ENCODE assay signal across 10 mouse cellular contexts in genomic region chr12:112147365-112147764, GRCm38 (mm10). TPM values are rescaled to one million over a fixed set of nuclear protein-coding genes. Genes with fewer than 3 reads are reported as not detected.
DNase-seq lines count a peak whose midpoint lies in the region; ATAC-seq and TF ChIP-seq lines count a peak whose summit lies in the region.
"Had no signal": no experiment of that assay in that cellular context is flagged by ENCODE, and none has a peak within 500 bp of the region (broad histone marks: within the 10 kb centered on the region; RNA-seq: fewer than 3 reads in every experiment).

No protein-coding gene starts in this region.

- TF ChIP-seq POLR2A in ES-Bruce4 (IDR thresholded peaks at IDR 0.05; ENCODE audit: insufficient read depth, low read length): no peak
- TF ChIP-seq POLR2A in cortical plate, adult 2 months (IDR thresholded peaks at IDR 0.05; ENCODE audit: extremely low read depth, insufficient read depth, low read length): no peak

- TF ChIP-seq CTCF in ES-Bruce4 (IDR thresholded peaks at IDR 0.05; ENCODE audit: low read depth, low read length): no peak
- no peak for TF ChIP-seq CTCF in cortical plate, adult 2 months (IDR thresholded peaks at IDR 0.05; ENCODE audit: extremely low read depth, insufficient read depth, low read length)
- TF ChIP-seq CTCF in liver, postnatal 0 days (IDR thresholded peaks at IDR 0.05; ENCODE audit: low read depth): no peak

- H3K4me2 ChIP-seq in liver, postnatal 0 days (ENCODE audit: low read depth, low read length): peak overlapping the region; percentile 70; the same call in 1 of the 2 replicates

- peak overlapping the region; percentile 65; the same call in 1 of the 2 replicates for H3K4me3 ChIP-seq in ES-Bruce4 (ENCODE audit: low read depth, low read length)
- H3K4me3 ChIP-seq in cortical plate, adult 2 months (ENCODE audit: insufficient read depth, low read length): peak overlapping the region; percentile 49; the same call in 1 of the 2 replicates
- H3K4me3 ChIP-seq in liver, postnatal 0 days (ENCODE audit: low read depth, low read length): 0 out of 2 replicates have a peak overlapping the region, but pooled peaks have one; percentile 37
- H3K4me3 ChIP-seq: erythroblast, embryonic 14.5 days had no signal

- ATAC-seq in liver, postnatal 0 days: no peak
- ATAC-seq in erythroid progenitor cell, adult 5-6 weeks (replicated peaks; ENCODE audit: low FRiP score, poor library complexity, severe bottlenecking): no peak
- ATAC-seq in activated CD4-positive, CD25-positive, alpha-beta regulatory T cell, adult 4 months: no peak

- H3K9me3 ChIP-seq in ES-Bruce4 (replicated peaks; ENCODE audit: control insufficient read depth, insufficient read depth, low read length, poor library complexity, severe bottlenecking): no peaks in the 10 kb centered on the region
- no peaks in the 10 kb centered on the region for H3K9me3 ChIP-seq in liver, postnatal 0 days (ENCODE audit: low read length)
- H3K9me3 ChIP-seq: liver, embryonic 15.5 days had no signal

- H3K4me1 ChIP-seq in ES-Bruce4 (ENCODE audit: control insufficient read depth, insufficient read depth, low read length): peaks cover 1% of the 10 kb centered on the region
- no peaks in the 10 kb centered on the region for H3K4me1 ChIP-seq in cortical plate, adult 2 months (ENCODE audit: control insufficient read depth, insufficient read depth, low read length)
- peaks cover 13% of the 10 kb centered on the region for H3K4me1 ChIP-seq in liver, postnatal 0 days (ENCODE audit: insufficient read depth)

- 44% methylated on average over 5 of the region's 5 CpGs for WGBS in liver, postnatal 0 days (ENCODE audit: insufficient replicate concordance)

- TF ChIP-seq EP300 in ES-Bruce4 (IDR thresholded peaks at IDR 0.05; ENCODE audit: insufficient read depth, low read depth, low read length): no peak
- TF ChIP-seq EP300 in liver, postnatal 0 days (IDR thresholded peaks at IDR 0.05; ENCODE audit: low read depth): no peak

- peaks cover 15% of the 10 kb centered on the region for H3K27me3 ChIP-seq in ES-Bruce4 (ENCODE audit: control insufficient read depth, insufficient read depth, low read length, poor library complexity, severe bottlenecking)
- peaks cover 57% of the 10 kb centered on the region for H3K27me3 ChIP-seq in liver, postnatal 0 days (ENCODE audit: insufficient read depth, low read length)

- H3K9ac ChIP-seq in ES-Bruce4 (ENCODE audit: low read depth, poor library complexity, severe bottlenecking): no peak overlapping the region
- H3K9ac ChIP-seq in liver, postnatal 0 days (replicated peaks): no peak overlapping the region
- H3K9ac ChIP-seq: liver, embryonic 15.5 days had no signal

- peak; percentile 45 for DNase-seq in heart, postnatal 4 days
- no peak for DNase-seq in liver, postnatal 0 days
- DNase-seq in gastrocnemius, adult 8-10 months (ENCODE audit: low spot score in 2 of 2): no peak
- DNase-seq in left cerebral cortex, adult 9 months (ENCODE audit: low spot score in 2 of 2): no peak

- H3K36me3 ChIP-seq in ES-Bruce4 (ENCODE audit: control insufficient read depth, insufficient read depth, low read length, poor library complexity, severe bottlenecking): no peaks in the 10 kb centered on the region
- H3K36me3 ChIP-seq in liver, postnatal 0 days (replicated peaks; ENCODE audit: insufficient read depth, low read length): no peaks in the 10 kb centered on the region
- H3K36me3 ChIP-seq: liver, embryonic 15.5 days had no signal

- no peak overlapping the region for H3K27ac ChIP-seq in ES-Bruce4 (ENCODE audit: insufficient read depth, low read length)
- peak overlapping the region; percentile 19; the same call in 1 of the 2 replicates for H3K27ac ChIP-seq in cortical plate, adult 2 months (ENCODE audit: insufficient read depth, low read length)
- H3K27ac ChIP-seq in liver, postnatal 0 days (ENCODE audit: low read depth): no peak overlapping the region
- H3K27ac ChIP-seq: liver, embryonic 15.5 days had no signal

RNA-seq across cellular contexts. Expression of gene Kif26a, which starts 1.4 kb away (rescaled TPM):
- polyA plus RNA-seq in ES-Bruce4 (2011; ENCODE audit: insufficient read depth, insufficient read length, low read depth, missing spikeins): 3.6 and 3.9 TPM in 2 replicates
- 3.3 and 4.2 TPM in 2 replicates for polyA plus RNA-seq in cortical plate, adult 2 months (2012; rRNA removed)
- 10 to 100 TPM; 29.0 to 32.5 TPM for total RNA-seq in heart, postnatal 4 days (2021)
- 0.14 and 0.17 TPM in 2 replicates for polyA plus RNA-seq in liver, postnatal 0 days (2015; fragmentation: Nextera tagmentation; extraction: Ambion mirVana)
- total RNA-seq in erythroid progenitor cell, adult 5-6 weeks (2015; ENCODE audit: low replicate concordance): not detected in 2 replicates
- not detected in 2 replicates for total RNA-seq in erythroid progenitor cell, adult 5-6 weeks (2017; ENCODE audit: low replicate concordance)
- 1 to 10 TPM; 3.4 to 4.5 (median 3.5) TPM for total RNA-seq in gastrocnemius, adult 8-10 months (2022)
- polyA plus RNA-seq in activated CD4-positive, CD25-positive, alpha-beta regulatory T cell, adult 4 months (2017; shearing (Covaris generic)): not detected
- polyA plus RNA-seq: erythroblast, embryonic 14.5 days had no signal

RNA-seq across cellular contexts. Expression of gene Aspg, which starts 40.9 kb away (rescaled TPM):
- polyA plus RNA-seq in ES-Bruce4 (2011; ENCODE audit: insufficient read depth, insufficient read length, low read depth, missing spikeins): 7.0 and 7.7 TPM in 2 replicates
- polyA plus RNA-seq in cortical plate, adult 2 months (2012; rRNA removed): 4.4 and 5.1 TPM in 2 replicates
- under 1 TPM; 0.20 to 0.26 TPM for total RNA-seq in heart, postnatal 4 days (2021)
- 12.6 and 14.8 TPM in 2 replicates for polyA plus RNA-seq in liver, postnatal 0 days (2015; fragmentation: Nextera tagmentation; extraction: Ambion mirVana)
- not detected in 2 replicates for total RNA-seq in erythroid progenitor cell, adult 5-6 weeks (2015; ENCODE audit: low replicate concordance)
- total RNA-seq in erythroid progenitor cell, adult 5-6 weeks (2017; ENCODE audit: low replicate concordance): not detected in 2 replicates
- not detected for total RNA-seq in gastrocnemius, adult 8-10 months (2022)
- polyA plus RNA-seq in activated CD4-positive, CD25-positive, alpha-beta regulatory T cell, adult 4 months (2017; shearing (Covaris generic)): not detected
- polyA plus RNA-seq: erythroblast, embryonic 14.5 days had no signal
